Mouse (Mus musculus) right cerebral cortex, adult 2 months (tissue): ENCODE measurements around the gene Slc7a5.

ENCODE experiments used
- DNase-seq, 2 experiments: peaks; one replicate each; pipeline ENCODE4 v3.0.0; 2021 to 2022; ENCODE audit warnings: low spot score in 2 of 2

Slc7a5 gene

GRCm38 (mm10) chr8:121907587-121908248 is at the start of gene Slc7a5:
TSS of gene Slc7a5 (minus strand) at chr8:121907694.
- DNase-seq: peak; percentile 92 to 96

- DNase-seq: no peak
Observed at GRCm38 (mm10) chr8:121955825-121956500, 48.5 kb upstream of the Slc7a5 start.

GRCm38 (mm10) chr8:121954981-121955555 is 47.6 kb upstream of the Slc7a5 start:
- DNase-seq: no peak

- no peak for DNase-seq
Observed at GRCm38 (mm10) chr8:121953821-121954545, 46.5 kb upstream of the Slc7a5 start.

- no peak for DNase-seq
Observed at GRCm38 (mm10) chr8:121952800-121953199, 45.3 kb upstream of the Slc7a5 start.

GRCm38 (mm10) chr8:121952122-121952521 is 44.6 kb upstream of the Slc7a5 start:
- no peak for DNase-seq

- DNase-seq: no peak
Observed at GRCm38 (mm10) chr8:121951656-121952009, 44.1 kb upstream of the Slc7a5 start.

- DNase-seq: no peak
Observed at GRCm38 (mm10) chr8:121950749-121951655, 43.5 kb upstream of the Slc7a5 start.

- peak; percentile 97 to 98 for DNase-seq
Observed at GRCm38 (mm10) chr8:121949941-121950748, 42.7 kb upstream of the Slc7a5 start.

- no peak for DNase-seq
Observed at GRCm38 (mm10) chr8:121949222-121949800, 41.8 kb upstream of the Slc7a5 start, which contains the start of gene Banp. TSS of gene Banp (plus strand) at chr8:121949750.

- DNase-seq: no peak
Observed at GRCm38 (mm10) chr8:121948321-121949145, 41.0 kb upstream of the Slc7a5 start.

GRCm38 (mm10) chr8:121947753-121948141 is 40.3 kb upstream of the Slc7a5 start:
- peak; percentile 70 to 77 for DNase-seq

- DNase-seq: no peak
Observed at GRCm38 (mm10) chr8:121947047-121947752, 39.7 kb upstream of the Slc7a5 start.

GRCm38 (mm10) chr8:121946351-121946750 is 38.9 kb upstream of the Slc7a5 start:
- DNase-seq: no peak

GRCm38 (mm10) chr8:121944831-121945230 is 37.3 kb upstream of the Slc7a5 start, which contains the start of gene Car5a:
TSS of gene Car5a (minus strand) at chr8:121944904.
- no peak for DNase-seq

- no peak for DNase-seq
Observed at GRCm38 (mm10) chr8:121943716-121944115, 36.2 kb upstream of the Slc7a5 start.

- no peak for DNase-seq
Observed at GRCm38 (mm10) chr8:121943057-121943540, 35.6 kb upstream of the Slc7a5 start.

GRCm38 (mm10) chr8:121938732-121939131 is 31.2 kb upstream of the Slc7a5 start:
- no peak for DNase-seq
